Mouse (Mus musculus): ENCODE measurements around the gene Xkr8. TPM values are rescaled to one million over a fixed set of nuclear protein-coding genes. Genes with fewer than 3 reads are reported as not detected.

Gene Xkr8
- total RNA-seq, 1 experiment from 2014 or later: 3.1 TPM

Other genes with a start within 250 kb of the Xkr8 start
- gene Sesn2, start 222.0 kb downstream of the Xkr8 start, total RNA-seq (2017): 30.6 and 33.4 TPM in 2 replicates
- 127 and 138 TPM in 2 replicates for gene Atpif1, start 198.9 kb downstream of the Xkr8 start, total RNA-seq (2017)
- 327 and 337 TPM in 2 replicates for gene Dnajc8, start 197.0 kb downstream of the Xkr8 start, total RNA-seq (2017)
- gene Ptafr, start 168.5 kb downstream of the Xkr8 start, total RNA-seq (2017): 135 and 136 TPM in 2 replicates
- 23.4 and 27.0 TPM in 2 replicates for gene Eya3, start 93.6 kb downstream of the Xkr8 start, total RNA-seq (2017)
- gene Smpdl3b, start 24.7 kb upstream of the Xkr8 start, total RNA-seq (2017): 2.6 and 4.7 TPM in 2 replicates
- 24.2 and 32.4 TPM in 2 replicates for gene Rpa2, start 35.8 kb upstream of the Xkr8 start, total RNA-seq (2017)
- 269 and 270 TPM in 2 replicates for gene Themis2, start 63.8 kb upstream of the Xkr8 start, total RNA-seq (2017)
- 39.9 and 42.0 TPM in 2 replicates for gene Ppp1r8, start 110.6 kb upstream of the Xkr8 start, total RNA-seq (2017)
- 33.6 and 34.8 TPM in 2 replicates for gene Stx12, start 152.0 kb upstream of the Xkr8 start, total RNA-seq (2017)
- 31.1 and 35.4 TPM in 2 replicates for gene Fam76a, start 190.0 kb upstream of the Xkr8 start, total RNA-seq (2017)
- gene Fgr, start 241.5 kb upstream of the Xkr8 start, total RNA-seq (2017): 301 and 321 TPM in 2 replicates

All from neutrophil, adult 5-6 weeks (primary cell).